Mouse (Mus musculus) MEL (cell line): ENCODE measurements around the gene 4930503B20Rik.

Experiments
- CTCF ChIP-seq, 3 experiments: IDR thresholded peaks in 2 of 3; conservative IDR thresholded peaks in 1 of 3; 2 replicates each; pipeline ENCODE4 v1.5.1; 2011 to 2012; ENCODE audit warnings: low read length in 3 of 3, low read depth in 2 of 3, mild to moderate bottlenecking in 2 of 3, improper control_type of control experiment in 1 of 3, inconsistent platforms in 1 of 3, mixed read lengths in 1 of 3, moderate library complexity in 1 of 3; ENCODE audit not compliant: control insufficient read depth in 1 of 3, insufficient read depth in 1 of 3, poor library complexity in 1 of 3, severe bottlenecking in 1 of 3
- GATA1 ChIP-seq: IDR thresholded peaks from 2 replicates; pipeline ENCODE4 v1.6.1; 2011; ENCODE audit warnings: low read depth, low read length, improper control_type of control experiment
- HCFC1 ChIP-seq: IDR thresholded peaks from 2 replicates; pipeline ENCODE4 v1.6.1; 2012; ENCODE audit warnings: low read depth, mild to moderate bottlenecking, inconsistent platforms, low read length, improper control_type of control experiment, moderate library complexity
- MXI1 ChIP-seq: IDR thresholded peaks from 2 replicates; pipeline ENCODE4 v1.6.1; 2011; ENCODE audit warnings: mild to moderate bottlenecking, low read depth, low read length, improper control_type of control experiment
- POLR2A ChIP-seq, 2 experiments: IDR thresholded peaks; 2 replicates each; pipeline ENCODE4 v1.6.1; 2011 to 2012; ENCODE audit warnings: low read length in 2 of 2, mild to moderate bottlenecking in 2 of 2, control low read depth in 1 of 2, improper control_type of control experiment in 1 of 2, low read depth in 1 of 2, moderate library complexity in 1 of 2; ENCODE audit not compliant: control insufficient read depth in 1 of 2, insufficient read depth in 1 of 2, poor library complexity in 1 of 2
- POLR2AphosphoS5 ChIP-seq: IDR thresholded peaks from 2 replicates; pipeline ENCODE4 v1.6.1; 2012; ENCODE audit warnings: low read depth, borderline replicate concordance, mild to moderate bottlenecking, inconsistent platforms, low read length, moderate library complexity, mixed read lengths
- RCOR1 ChIP-seq: IDR thresholded peaks from 2 replicates; pipeline ENCODE4 v1.6.1; 2012; ENCODE audit warnings: low read depth, mild to moderate bottlenecking, inconsistent platforms, low read length, improper control_type of control experiment
- SIN3A ChIP-seq: IDR thresholded peaks from 2 replicates; pipeline ENCODE4 v1.6.1; 2012; ENCODE audit warnings: low read length, improper control_type of control experiment, inconsistent platforms
- TAL1 ChIP-seq: IDR thresholded peaks from 2 replicates; pipeline ENCODE4 v1.6.1; 2012; ENCODE audit warnings: mild to moderate bottlenecking, inconsistent platforms, low read length, moderate library complexity, mixed read lengths
- USF2 ChIP-seq, 2 experiments: IDR thresholded peaks; 2 replicates each; pipeline ENCODE4 v1.6.1; 2011 to 2012; ENCODE audit warnings: improper control_type of control experiment in 2 of 2, low read length in 2 of 2, borderline replicate concordance in 1 of 2, inconsistent platforms in 1 of 2, low read depth in 1 of 2, mild to moderate bottlenecking in 1 of 2; ENCODE audit not compliant: insufficient read depth in 1 of 2

DNA sequence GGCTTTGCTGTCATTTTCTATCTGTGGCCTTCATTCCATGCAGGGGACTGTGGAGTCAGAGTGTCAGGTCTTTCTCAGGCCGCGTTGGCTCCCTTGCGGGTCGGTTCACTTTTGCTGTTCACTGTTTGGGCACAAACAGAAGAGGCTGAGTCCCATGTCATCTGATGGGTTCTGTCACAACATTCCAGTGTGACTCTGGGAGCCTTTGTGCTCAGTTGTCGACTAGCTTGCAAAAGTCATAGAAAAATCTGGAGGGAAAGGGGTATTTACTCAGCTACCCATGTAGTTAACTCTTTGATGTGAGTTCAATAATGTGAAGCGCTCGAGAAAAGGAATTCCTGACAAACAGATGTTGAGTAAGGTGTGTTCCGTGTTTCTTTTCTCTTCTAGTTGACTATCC lies 54.7 kb downstream of the 4930503B20Rik start:
- TF ChIP-seq GATA1 (no peak), USF2 (IDR thresholded peaks at IDR 0.05; ENCODE audit: borderline replicate concordance in 1 of 2, insufficient read depth in 1 of 2, low read depth in 1 of 2, low read length in 2 of 2) (no peak), CTCF (IDR thresholded peaks at IDR 0.05 in 2 of 3, conservative IDR thresholded peaks at IDR 0.05 in 1 of 3; ENCODE audit: control insufficient read depth in 1 of 3, insufficient read depth in 1 of 3, low read depth in 2 of 3, low read length in 3 of 3, poor library complexity in 1 of 3, severe bottlenecking in 1 of 3) (no peak), SIN3A (no peak), POLR2A (IDR thresholded peaks at IDR 0.05; ENCODE audit: control insufficient read depth in 1 of 2, insufficient read depth in 1 of 2, low read depth in 1 of 2, low read length in 2 of 2, poor library complexity in 1 of 2) (no peak), TAL1 (no peak), POLR2AphosphoS5 (no peak), RCOR1 (no peak), HCFC1 (no peak), MXI1 (no peak)
